Mouse (Mus musculus) kidney, postnatal 36 days (tissue): ENCODE measurements around the gene Kantr.
"Not testable (repeated sequence)": the region's sequence is repeated elsewhere in the genome, so short reads cannot be mapped to it uniquely, and the experiment has no call there.

Experiments
- DNase-seq, 2 experiments: peaks; one replicate each; pipeline ENCODE4 v3.0.0; 2021 to 2022; ENCODE audit warnings: mixed read lengths in 2 of 2

Kantr gene

GRCm38 (mm10) chrX:152326996-152327688 is at the start of gene Kantr:
Gene Kantr (minus strand): TSS chrX:152327495.
- DNase-seq = peak; percentile 81 to 89

GRCm38 (mm10) chrX:152368397-152369273 is 41.3 kb upstream of the Kantr start, which contains the start of gene Gpr173:
Gene Gpr173 (minus strand): TSS chrX:152368704.
- DNase-seq = peak in 1 of 2 experiments; percentile 32

- no peak for DNase-seq
Observed at GRCm38 (mm10) chrX:152368054-152368396, 40.7 kb upstream of the Kantr start.

- DNase-seq = no peak
Observed at GRCm38 (mm10) chrX:152366418-152366817, 39.1 kb upstream of the Kantr start.

- DNase-seq = peak; percentile 15 to 30
Observed at GRCm38 (mm10) chrX:152352553-152353153, 25.4 kb upstream of the Kantr start.

- no peak for DNase-seq
Observed at GRCm38 (mm10) chrX:152347041-152347440, 19.7 kb upstream of the Kantr start.

- no peak for DNase-seq
Observed at GRCm38 (mm10) chrX:152346587-152346986, 19.3 kb upstream of the Kantr start.

- DNase-seq = no peak
Observed at GRCm38 (mm10) chrX:152342903-152343302, 15.6 kb upstream of the Kantr start.

- peak; percentile 93 to 94 for DNase-seq
Observed at GRCm38 (mm10) chrX:152342358-152342901, 15.1 kb upstream of the Kantr start, which contains the start of gene Tspyl2. Gene Tspyl2 (minus strand): TSS chrX:152342425.

- DNase-seq = no peak
Observed at GRCm38 (mm10) chrX:152341496-152341895, 14.2 kb upstream of the Kantr start.

- peak; percentile 93 to 94 for DNase-seq
Observed at GRCm38 (mm10) chrX:152336546-152337332, 9.4 kb upstream of the Kantr start.

GRCm38 (mm10) chrX:152336123-152336522 is 8.8 kb upstream of the Kantr start:
- DNase-seq = not testable (repeated sequence)

- DNase-seq = not testable (repeated sequence)
Observed at GRCm38 (mm10) chrX:152329400-152329799, 2.1 kb upstream of the Kantr start.

- DNase-seq = no peak
Observed at GRCm38 (mm10) chrX:152327689-152328052, 376 bp upstream of the Kantr start.

GRCm38 (mm10) chrX:152323584-152323983 is 3.7 kb downstream of the Kantr start:
- peak in 1 of 2 experiments; percentile 32 for DNase-seq

- no peak for DNase-seq
Observed at GRCm38 (mm10) chrX:152322776-152323175, 4.5 kb downstream of the Kantr start.

- no peak for DNase-seq
Observed at GRCm38 (mm10) chrX:152320535-152320934, 6.8 kb downstream of the Kantr start.

GRCm38 (mm10) chrX:152307942-152308341 is 19.4 kb downstream of the Kantr start:
- DNase-seq = peak; percentile 28 to 44

- DNase-seq = no peak
Observed at GRCm38 (mm10) chrX:152307371-152307770, 19.9 kb downstream of the Kantr start.

GRCm38 (mm10) chrX:152306224-152306623 is 21.1 kb downstream of the Kantr start:
- DNase-seq = no peak

GRCm38 (mm10) chrX:152287026-152287425 is 40.3 kb downstream of the Kantr start:
- DNase-seq = not testable (repeated sequence)

- DNase-seq = no peak
Observed at GRCm38 (mm10) chrX:152284746-152285145, 42.5 kb downstream of the Kantr start.
